Mouse (Mus musculus) heart, embryonic 15.5 days (tissue): ENCODE data around the gene Gm21972. TPM values are rescaled to one million over a fixed set of nuclear protein-coding genes. Genes with fewer than 3 reads are reported as not detected.

Experiments
- ATAC-seq: fragments of 200-750 bp; cut with Nextera tagmentation; replicated peaks from 2 replicates; pipeline ENCODE4 v1.8.0; 2017; ENCODE audit warnings: low read depth, moderate TSS enrichment; ENCODE audit not compliant: insufficient number of reproducible peaks, insufficient read depth, low FRiP score
- H3K27ac ChIP-seq: fragments of 300-500 bp; sonication (generic); 2 replicates; pipeline ENCODE4 v1.5.1; 2015; ENCODE audit warnings: mild to moderate bottlenecking, inconsistent platforms
- H3K27me3 ChIP-seq: fragments of 300-500 bp; sonication (generic); 2 replicates; pipeline ENCODE4 v1.6.1; 2015; ENCODE audit warnings: inconsistent platforms
- H3K36me3 ChIP-seq: fragments of 300-500 bp; sonication (generic); 2 replicates; pipeline ENCODE4 v1.6.1; 2015; ENCODE audit warnings: mild to moderate bottlenecking, inconsistent platforms
- H3K4me1 ChIP-seq: fragments of 300-500 bp; sonication (generic); replicated peaks from 2 replicates; pipeline ENCODE4 v1.6.1; 2015; ENCODE audit warnings: inconsistent platforms
- H3K4me2 ChIP-seq: fragments of 300-500 bp; sonication (generic); 2 replicates; pipeline ENCODE4 v1.6.1; 2015; ENCODE audit warnings: inconsistent platforms, mild to moderate bottlenecking, moderate library complexity
- H3K4me3 ChIP-seq: fragments of 300-500 bp; sonication (generic); 2 replicates; pipeline ENCODE4 v1.5.1; 2015; ENCODE audit warnings: mild to moderate bottlenecking, inconsistent platforms
- H3K9ac ChIP-seq: fragments of 300-500 bp; sonication (generic); 2 replicates; pipeline ENCODE4 v1.6.1; 2015; ENCODE audit warnings: mild to moderate bottlenecking, inconsistent platforms
- H3K9me3 ChIP-seq: fragments of 300-500 bp; sonication (generic); replicated peaks from 2 replicates; pipeline ENCODE4 v1.6.1; 2016; ENCODE audit warnings: inconsistent platforms
- WGBS: fragments of 180-500 bp; shearing (Covaris S2); methylation state at CpG from one replicate; pipeline ENCODE4 v1.1.7; 2015; ENCODE audit warnings: mixed read lengths; 5-methylcytosine and 5-hydroxymethylcytosine counted together
- polyA plus RNA-seq: library from polyadenylated mRNA; unstranded; fragments of >200 nt; fragmentation: Nextera tagmentation; extraction: Ambion mirVana; gene quantifications from 2 replicates; pipeline ENCODE4 v1.2.1, GENCODE M21; 2015

Gene Gm21972
- polyA plus RNA-seq, 1 experiment from 2014 or later, result 0.26 TPM

DNA sequence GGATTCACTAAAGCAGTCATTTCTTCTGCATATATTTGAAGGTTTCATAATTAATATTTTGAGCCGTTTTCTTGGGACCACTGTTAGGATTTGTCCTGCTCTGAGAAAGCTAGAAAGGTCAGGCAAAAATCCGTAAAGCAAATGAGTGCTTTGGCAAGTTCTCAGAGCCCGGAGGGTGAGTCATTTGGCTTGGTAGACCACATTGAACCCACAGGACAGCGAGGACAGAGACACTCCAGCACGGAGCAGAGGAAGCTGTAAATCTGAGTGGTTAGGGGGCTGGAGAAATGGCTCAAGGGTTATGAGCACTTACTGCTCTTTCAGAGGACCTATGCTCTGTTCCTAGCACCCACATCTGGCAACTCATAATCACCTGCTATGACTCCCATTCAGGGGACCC lies 14.1 kb downstream of the Gm21972 start:
- Histone ChIP-seq H3K27me3 (no peaks in the 10 kb centered on the region), H3K4me1 (0 out of 2 replicates have a peak, but pooled peaks cover 6% of the 10 kb centered on the region), H3K4me2 (no peak overlapping the region), H3K36me3 (no peaks in the 10 kb centered on the region), H3K9ac (no peak overlapping the region), H3K4me3 (no peak overlapping the region), H3K27ac (no peak overlapping the region), H3K9me3 (no peaks in the 10 kb centered on the region)
- WGBS, result 69% methylated on average over 5 of the region's 5 CpGs
- ATAC-seq, result no peak

DNA sequence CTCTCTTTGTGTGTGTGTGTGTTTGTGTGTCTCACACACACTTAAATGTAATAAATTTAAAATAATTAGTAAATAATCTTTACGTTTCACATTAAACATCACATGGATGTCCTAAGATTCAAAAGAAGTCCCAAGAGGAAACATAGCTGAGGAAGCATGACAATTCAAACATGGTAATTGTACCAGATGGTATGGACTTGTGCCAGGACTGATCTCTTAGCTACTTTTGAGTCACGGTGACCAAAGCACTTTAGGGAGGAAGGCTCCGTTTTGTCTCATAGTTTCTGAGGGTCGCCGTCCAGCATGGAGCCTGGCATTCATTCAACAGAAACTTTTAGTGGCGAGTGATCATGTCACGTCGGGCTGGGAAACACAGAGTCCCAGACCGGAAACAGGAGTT lies 14.7 kb downstream of the Gm21972 start:
- Histone ChIP-seq H3K4me2 (no peak overlapping the region), H3K4me1 (0 out of 2 replicates have a peak, but pooled peaks cover 6% of the 10 kb centered on the region), H3K27me3 (no peaks in the 10 kb centered on the region), H3K4me3 (no peak overlapping the region), H3K9me3 (no peaks in the 10 kb centered on the region), H3K27ac (no peak overlapping the region), H3K36me3 (no peaks in the 10 kb centered on the region), H3K9ac (no peak overlapping the region)
- no peak for ATAC-seq
- 75% methylated on average over 9 of the region's 9 CpGs for WGBS

DNA sequence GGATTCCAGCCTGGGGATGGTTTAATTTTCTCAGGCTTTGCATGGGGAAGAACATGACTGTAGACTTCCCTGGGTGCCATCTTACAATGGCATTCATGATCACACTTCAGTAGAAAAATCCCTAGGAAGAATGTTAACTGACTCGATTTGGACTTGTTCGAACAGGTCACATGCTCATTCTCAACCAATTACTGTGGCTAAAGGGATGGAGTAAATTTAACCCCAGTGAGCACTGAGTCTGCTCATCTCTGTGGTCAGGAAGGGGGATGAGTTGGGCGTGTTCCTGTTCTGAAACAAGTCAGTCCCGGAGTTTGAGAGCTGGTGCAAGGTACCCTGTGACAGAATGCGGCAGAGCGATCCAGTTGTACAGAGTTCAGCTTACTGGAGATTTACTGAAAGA lies 17.5 kb downstream of the Gm21972 start:
- WGBS, result 73% methylated on average over 6 of the region's 6 CpGs
- Histone ChIP-seq H3K27me3 (no peaks in the 10 kb centered on the region), H3K4me3 (no peak overlapping the region), H3K27ac (no peak overlapping the region), H3K4me2 (no peak overlapping the region), H3K36me3 (no peaks in the 10 kb centered on the region), H3K4me1 (peaks cover 14% of the 10 kb centered on the region), H3K9ac (no peak overlapping the region), H3K9me3 (no peaks in the 10 kb centered on the region)
- ATAC-seq, result no peak

DNA sequence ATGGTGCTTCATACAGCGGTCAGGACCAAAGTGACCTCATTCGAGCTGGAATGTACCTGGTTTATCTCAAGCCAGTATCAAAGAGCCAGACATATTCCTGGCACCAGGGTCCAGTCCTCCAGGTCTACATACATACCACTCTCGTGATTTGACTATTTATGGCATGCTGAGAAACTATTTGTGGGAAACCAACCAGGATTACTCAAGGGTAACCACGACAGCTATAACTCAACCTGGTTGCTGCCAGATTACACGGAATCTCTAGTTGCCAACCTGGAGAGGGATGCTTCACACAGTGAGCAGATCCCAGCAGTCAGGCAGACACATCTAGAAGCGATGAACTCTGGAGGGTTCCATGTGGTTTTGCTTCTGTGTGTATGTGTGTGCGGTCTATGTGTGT lies 17.9 kb downstream of the Gm21972 start:
- Histone ChIP-seq H3K4me2 (no peak overlapping the region), H3K4me1 (peaks cover 14% of the 10 kb centered on the region), H3K27me3 (no peaks in the 10 kb centered on the region), H3K4me3 (no peak overlapping the region), H3K9ac (no peak overlapping the region), H3K9me3 (no peaks in the 10 kb centered on the region), H3K36me3 (no peaks in the 10 kb centered on the region), H3K27ac (no peak overlapping the region)
- 58% methylated on average over 7 of the region's 7 CpGs for WGBS
- ATAC-seq, result no peak

DNA sequence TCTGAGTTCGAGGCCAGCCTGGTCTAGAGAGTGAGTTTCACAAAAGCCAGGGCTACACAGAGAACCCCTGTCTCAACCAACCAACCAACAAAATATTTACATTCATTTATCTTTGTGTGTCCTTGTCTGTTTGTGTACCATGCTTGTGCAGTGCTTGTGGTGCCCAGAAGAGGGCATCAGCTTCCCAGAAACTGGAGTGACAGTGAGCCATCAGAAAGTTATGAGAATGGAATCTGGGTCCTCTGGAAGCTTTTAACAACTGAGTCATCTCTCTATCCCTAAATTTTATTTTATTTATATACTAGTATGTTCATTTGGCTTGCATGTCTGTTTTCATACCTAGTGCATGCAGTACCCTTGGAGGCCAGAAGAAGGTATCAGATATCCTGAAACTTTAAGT lies 19.2 kb downstream of the Gm21972 start:
- WGBS, result 80% methylated on average over 1 of the region's 1 CpGs
- H3K9ac ChIP-seq, result no peak overlapping the region

DNA sequence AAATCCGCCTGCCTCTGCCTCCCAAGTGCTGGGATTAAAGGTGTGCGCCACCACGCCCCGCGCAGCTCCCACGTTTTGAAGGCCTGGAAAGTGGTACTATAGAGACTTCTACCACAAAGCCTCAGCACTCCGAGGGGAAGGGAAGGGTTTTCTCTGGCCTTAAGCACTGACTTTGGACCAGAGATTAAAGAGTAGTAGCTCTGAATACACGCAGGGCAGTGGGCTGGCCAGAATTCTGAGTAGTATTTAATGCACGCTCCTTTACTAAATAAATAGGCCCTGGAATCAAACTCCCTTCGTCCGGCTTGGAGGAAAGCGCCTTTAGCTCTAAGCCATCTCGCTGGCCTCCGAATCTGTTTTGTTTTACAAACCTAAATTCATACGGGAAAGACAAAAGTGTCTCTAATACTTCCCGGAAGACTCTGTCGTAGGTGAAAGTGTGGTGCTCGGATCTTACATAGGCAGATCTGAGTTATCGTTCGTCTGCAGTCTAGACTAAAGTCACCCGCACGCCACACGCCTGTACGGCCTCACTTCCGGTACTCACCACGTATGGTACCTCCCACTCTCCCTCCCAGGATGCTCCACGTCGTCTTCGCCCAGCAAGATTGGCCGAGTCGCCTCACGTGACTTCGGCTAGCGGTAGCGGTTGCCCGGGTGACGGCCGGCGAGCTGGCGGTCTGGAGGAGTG lies 20.8 kb downstream of the Gm21972 start, which contains the start of gene Armc9:
Armc9 (plus strand) TSS at position 648 of the 691 bp plus-strand sequence.
- peak within 1 kb of the TSS; percentile 78 for H3K9ac ChIP-seq
- H3K36me3 ChIP-seq, result no peaks in the 10 kb centered on the region
- H3K4me1 ChIP-seq, result peaks cover 14% of the 10 kb centered on the region
- H3K4me3 ChIP-seq, result peak within 1 kb of the TSS; percentile 97
- H3K9me3 ChIP-seq, result no peaks in the 10 kb centered on the region
- peak within 1 kb of the TSS; percentile 85 for H3K27ac ChIP-seq
- WGBS, result 4% methylated on average over 40 of the region's 40 CpGs
- peak; percentile 100 for ATAC-seq
- no peaks in the 10 kb centered on the region for H3K27me3 ChIP-seq
- H3K4me2 ChIP-seq, result peak within 1 kb of the TSS; percentile 93

More for the DNA sequence above, 19.2 kb downstream of the Gm21972 start:
- no peak overlapping the region for H3K4me3 ChIP-seq
- H3K9me3 ChIP-seq, result no peaks in the 10 kb centered on the region
- no peak overlapping the region for H3K27ac ChIP-seq
- no peak for ATAC-seq
- no peak overlapping the region for H3K4me2 ChIP-seq
- H3K36me3 ChIP-seq, result no peaks in the 10 kb centered on the region
- H3K4me1 ChIP-seq, result peaks cover 14% of the 10 kb centered on the region
- H3K27me3 ChIP-seq, result no peaks in the 10 kb centered on the region

DNA sequence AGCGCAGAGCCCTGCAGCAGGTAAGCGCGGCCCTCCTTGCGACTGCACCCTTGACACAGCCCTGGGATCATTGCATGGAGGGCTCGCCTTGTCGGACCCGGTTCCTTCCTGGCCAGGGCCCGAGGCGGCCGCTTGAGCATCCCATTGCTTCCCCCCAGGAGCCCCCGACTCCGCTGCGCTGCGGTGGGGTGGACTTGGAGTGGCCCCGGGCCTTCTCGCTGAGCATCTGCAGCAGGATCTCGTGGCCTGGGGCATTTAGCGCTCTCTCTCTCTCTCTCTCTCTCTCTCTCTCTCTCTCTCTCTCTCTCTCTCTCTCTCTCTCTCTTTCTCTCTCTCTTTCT lies 21.4 kb downstream of the Gm21972 start:
- H3K36me3 ChIP-seq, result no peaks in the 10 kb centered on the region
- under 1% methylated on average over 18 of the region's 18 CpGs for WGBS
- H3K9me3 ChIP-seq, result no peaks in the 10 kb centered on the region
- no peak overlapping the region for H3K27ac ChIP-seq
- H3K4me1 ChIP-seq, result peaks cover 14% of the 10 kb centered on the region
- H3K9ac ChIP-seq, result peak overlapping the region; percentile 78
- H3K4me3 ChIP-seq, result peak overlapping the region; percentile 97
- no peak for ATAC-seq
- no peaks in the 10 kb centered on the region for H3K27me3 ChIP-seq
- H3K4me2 ChIP-seq, result peak overlapping the region; percentile 93

DNA sequence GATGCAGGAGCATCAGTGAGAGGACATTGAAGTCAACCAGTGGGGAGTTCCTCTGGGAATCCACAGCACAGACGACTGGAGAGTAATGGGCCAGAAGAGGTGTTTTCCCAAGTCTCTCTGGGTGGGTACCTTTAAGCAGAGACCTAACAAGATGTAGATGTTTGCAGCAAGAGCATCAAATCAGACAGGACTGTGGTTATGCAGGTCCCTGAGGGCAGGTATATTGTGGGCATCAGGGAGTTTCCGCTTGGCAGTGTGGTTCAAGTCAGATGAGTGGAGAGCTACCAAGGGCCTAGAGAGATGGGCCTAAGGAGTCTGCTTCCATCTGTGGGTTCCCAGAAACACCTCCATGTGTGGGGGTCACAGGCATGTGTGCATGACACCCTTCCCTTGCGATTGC lies 22.6 kb downstream of the Gm21972 start:
- Histone ChIP-seq H3K4me3 (no peak overlapping the region), H3K4me1 (peaks cover 14% of the 10 kb centered on the region), H3K4me2 (no peak overlapping the region), H3K27me3 (no peaks in the 10 kb centered on the region), H3K27ac (no peak overlapping the region), H3K36me3 (peaks cover 7% of the 10 kb centered on the region; the same call in 1 of the 2 replicates), H3K9me3 (no peaks in the 10 kb centered on the region), H3K9ac (no peak overlapping the region)
- ATAC-seq, result no peak
- WGBS, result 71% methylated on average over 3 of the region's 3 CpGs

DNA sequence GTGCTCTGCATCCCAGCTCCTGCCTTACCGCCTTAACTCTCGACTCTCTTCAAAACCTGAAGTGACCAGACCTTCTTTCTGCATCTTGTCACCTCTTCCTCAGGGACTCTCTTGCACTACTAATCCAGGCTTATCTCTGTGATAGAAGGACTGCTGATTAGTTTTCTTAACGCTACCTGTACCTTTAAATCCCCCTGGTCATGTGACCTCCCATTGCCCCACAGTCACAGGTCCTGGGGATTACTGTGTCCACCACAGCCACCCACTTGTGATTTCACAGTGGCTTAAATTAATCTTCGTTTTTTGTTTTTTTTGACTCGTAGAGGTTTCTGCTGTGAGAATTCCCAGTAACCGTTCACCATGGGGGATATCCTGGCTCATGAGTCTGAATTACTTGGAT lies 23.2 kb downstream of the Gm21972 start:
- H3K27ac ChIP-seq, result no peak overlapping the region
- 74% methylated on average over 6 of the region's 6 CpGs for WGBS

DNA sequence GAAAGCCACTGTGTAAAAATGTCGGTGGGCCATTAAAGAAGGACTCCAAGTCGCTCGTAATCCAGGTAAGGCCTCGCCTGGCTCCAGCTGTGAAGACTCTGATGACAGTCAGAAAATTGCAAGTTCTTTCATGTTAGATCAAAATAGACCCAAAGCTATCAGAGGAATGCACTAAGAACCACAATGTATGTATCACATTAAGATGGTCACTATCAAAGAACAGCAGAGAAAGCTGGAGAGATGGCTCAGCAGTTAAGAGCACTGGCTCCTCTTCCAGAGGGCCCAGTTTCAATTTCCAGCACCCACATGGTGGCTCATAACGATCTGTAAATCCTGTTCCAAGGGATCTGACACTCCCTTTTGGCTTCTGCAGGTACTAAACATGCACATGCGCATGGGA lies 26.6 kb downstream of the Gm21972 start:
- H3K9ac ChIP-seq, result no peak overlapping the region

More for the DNA sequence above, 23.2 kb downstream of the Gm21972 start:
- Histone ChIP-seq H3K36me3 (peaks cover 9% of the 10 kb centered on the region), H3K9me3 (no peaks in the 10 kb centered on the region), H3K4me1 (peaks cover 10% of the 10 kb centered on the region), H3K9ac (no peak overlapping the region), H3K4me3 (no peak overlapping the region), H3K4me2 (no peak overlapping the region), H3K27me3 (no peaks in the 10 kb centered on the region)
- ATAC-seq, result no peak

DNA sequence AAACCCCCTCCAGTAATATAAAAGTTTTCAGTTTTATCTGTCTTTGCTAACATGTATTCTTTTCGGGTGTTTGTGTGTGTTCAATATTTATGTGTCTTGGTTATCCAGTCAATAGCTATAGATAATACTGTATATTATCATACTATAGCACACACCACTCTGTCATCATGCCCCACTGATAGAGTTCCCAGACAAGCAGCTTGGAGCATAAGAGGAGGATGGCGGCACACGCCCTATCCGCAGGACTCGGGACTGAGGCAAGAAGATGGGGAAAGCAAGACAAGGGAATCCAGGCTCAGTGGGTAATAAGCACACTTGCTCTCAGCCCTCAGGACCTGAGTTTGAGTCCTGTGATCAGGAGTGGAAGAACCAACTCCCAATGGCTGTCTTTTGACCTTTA lies 27.0 kb downstream of the Gm21972 start:
- ATAC-seq, result no peak

More for the DNA sequence above, 26.6 kb downstream of the Gm21972 start:
- no peak overlapping the region for H3K27ac ChIP-seq
- peaks cover 5% of the 10 kb centered on the region for H3K4me1 ChIP-seq
- WGBS, result 90% methylated on average over 6 of the region's 6 CpGs
- no peak overlapping the region for H3K4me2 ChIP-seq
- ATAC-seq, result no peak
- H3K4me3 ChIP-seq, result no peak overlapping the region
- H3K27me3 ChIP-seq, result no peaks in the 10 kb centered on the region
- H3K9me3 ChIP-seq, result no peaks in the 10 kb centered on the region
- peaks cover 13% of the 10 kb centered on the region for H3K36me3 ChIP-seq

DNA sequence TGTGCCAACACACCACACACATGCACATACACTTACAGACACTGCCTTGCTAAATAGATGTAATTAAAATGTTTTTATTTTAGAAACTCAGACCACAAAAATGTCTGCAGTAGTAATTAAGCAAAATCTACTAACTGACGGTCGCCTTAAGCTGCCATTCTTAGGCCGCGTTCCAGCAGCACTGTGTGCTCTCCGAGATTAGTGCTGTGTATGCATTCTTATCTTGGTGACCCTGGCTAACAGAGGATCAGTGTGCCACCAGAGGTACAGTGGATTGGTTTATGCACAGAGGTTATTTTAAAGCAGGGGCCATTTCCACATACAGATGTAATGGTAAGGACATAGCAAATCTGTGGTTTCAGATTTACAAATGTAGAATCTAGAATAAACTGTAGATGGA lies 27.6 kb downstream of the Gm21972 start:
- Histone ChIP-seq H3K4me3 (no peak overlapping the region), H3K9me3 (no peaks in the 10 kb centered on the region), H3K27ac (no peak overlapping the region), H3K4me1 (0 out of 2 replicates have a peak, but pooled peaks cover 2% of the 10 kb centered on the region), H3K36me3 (peaks cover 18% of the 10 kb centered on the region), H3K9ac (no peak overlapping the region), H3K4me2 (no peak overlapping the region), H3K27me3 (no peaks in the 10 kb centered on the region)
- no peak for ATAC-seq
- 64% methylated on average over 5 of the region's 5 CpGs for WGBS

More for the DNA sequence above, 27.0 kb downstream of the Gm21972 start:
- 94% methylated on average over 5 of the region's 5 CpGs for WGBS
- Histone ChIP-seq H3K36me3 (peaks cover 16% of the 10 kb centered on the region), H3K9me3 (no peaks in the 10 kb centered on the region), H3K27ac (no peak overlapping the region), H3K4me1 (0 out of 2 replicates have a peak, but pooled peaks cover 2% of the 10 kb centered on the region), H3K27me3 (no peaks in the 10 kb centered on the region), H3K9ac (no peak overlapping the region), H3K4me3 (no peak overlapping the region), H3K4me2 (no peak overlapping the region)
